Mouse (Mus musculus) spleen, adult 2 months (tissue): ENCODE data around the gene Prdm10.

Experiments
- CTCF ChIP-seq: fragments of 200-500 bp; IDR thresholded peaks from 2 replicates; pipeline ENCODE4 v1.5.1; 2011; ENCODE audit warnings: mild to moderate bottlenecking, inconsistent platforms; ENCODE audit not compliant: insufficient read depth, insufficient read length, insufficient replicate concordance; ENCODE audit errors: extremely low read depth
- POLR2A ChIP-seq: fragments of 200-500 bp; IDR thresholded peaks from 2 replicates; pipeline ENCODE4 v1.6.1; 2011; ENCODE audit warnings: low read depth, low read length, inconsistent platforms

DNA sequence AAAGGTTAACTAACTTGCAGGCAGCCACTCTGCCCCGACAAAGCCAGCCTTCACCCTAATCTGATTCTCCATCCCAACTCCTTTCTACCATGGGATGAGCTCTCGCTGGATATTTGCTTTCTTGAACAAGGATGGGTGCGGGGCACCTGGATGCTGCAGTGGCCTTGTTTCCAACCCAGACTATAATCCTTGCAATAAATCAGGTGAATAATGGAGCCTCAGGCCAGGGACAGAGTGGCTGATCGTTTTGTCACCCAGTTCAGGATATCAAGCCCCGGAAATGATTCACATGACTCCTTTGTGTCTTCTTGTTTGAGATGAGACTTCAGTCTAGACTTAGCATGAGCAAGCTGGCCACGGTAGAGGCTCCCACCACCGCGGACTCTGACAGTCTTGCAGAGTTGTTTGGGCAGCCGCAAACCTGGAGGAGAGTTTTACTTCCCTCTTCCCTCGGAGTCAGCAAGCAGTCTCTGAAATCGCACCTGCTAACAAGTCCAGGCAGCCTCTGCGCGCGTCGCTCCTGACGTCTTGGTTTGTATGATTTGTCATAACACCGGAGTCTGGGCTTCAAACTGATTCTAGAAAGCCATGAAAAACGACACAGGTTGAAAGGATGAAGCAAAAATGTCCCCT lies 36.9 kb upstream of the Prdm10 start:
- TF ChIP-seq CTCF (no peak), POLR2A (no peak)
